Mouse (Mus musculus) kidney, adult 2 months (tissue): ENCODE data around the gene Ttll13.

Source experiments
- CTCF ChIP-seq: fragments of 200-500 bp; conservative IDR thresholded peaks from 2 replicates; pipeline ENCODE4 v1.5.1; 2011; ENCODE audit warnings: low read depth, mild to moderate bottlenecking, control low read depth, low read length, moderate library complexity, mixed read lengths; ENCODE audit not compliant: insufficient read depth, insufficient read length
- POLR2A ChIP-seq: fragments of 200-500 bp; IDR thresholded peaks from one replicate; pipeline ENCODE4 v1.6.1; 2011; ENCODE audit warnings: low read depth, low read length, control low read depth

DNA sequence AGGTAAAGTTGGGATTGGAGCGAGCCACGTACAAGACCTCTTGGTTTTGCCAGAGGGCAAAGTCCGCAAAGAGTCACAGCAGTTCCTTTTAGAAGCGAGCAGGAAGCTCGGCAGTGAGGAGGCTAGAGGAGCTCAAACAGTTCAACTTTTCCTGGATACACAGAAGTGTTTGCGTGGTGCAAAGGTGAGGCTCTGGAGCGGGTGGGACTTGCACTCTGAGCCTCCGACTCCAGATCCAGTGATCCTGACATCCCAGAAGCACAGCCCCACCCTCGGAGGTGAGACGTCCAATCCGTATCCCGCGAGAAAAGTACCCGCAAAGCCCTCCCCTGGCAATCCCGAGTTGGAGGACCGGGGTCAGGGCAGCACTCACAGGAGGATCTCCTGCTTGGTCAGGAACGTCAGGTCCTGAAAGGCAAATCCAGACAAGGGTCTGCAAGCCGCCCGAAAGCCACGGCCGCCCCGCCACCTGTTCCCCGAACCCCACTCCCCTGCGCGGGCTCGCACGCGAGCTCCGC, 14.1 kb upstream of the Ttll13 start:
- no peak for TF ChIP-seq CTCF
- no peak for TF ChIP-seq POLR2A
